Mouse (Mus musculus) right cerebral cortex, postnatal 14 days (tissue): ENCODE data around the gene Esx1.
A peak's percentile ranks its signal among the peaks of the same experiment; 100 is the strongest.

Source experiments
- DNase-seq: peaks from one replicate; pipeline ENCODE4 v3.0.0; 2022

Gene Esx1

DNA sequence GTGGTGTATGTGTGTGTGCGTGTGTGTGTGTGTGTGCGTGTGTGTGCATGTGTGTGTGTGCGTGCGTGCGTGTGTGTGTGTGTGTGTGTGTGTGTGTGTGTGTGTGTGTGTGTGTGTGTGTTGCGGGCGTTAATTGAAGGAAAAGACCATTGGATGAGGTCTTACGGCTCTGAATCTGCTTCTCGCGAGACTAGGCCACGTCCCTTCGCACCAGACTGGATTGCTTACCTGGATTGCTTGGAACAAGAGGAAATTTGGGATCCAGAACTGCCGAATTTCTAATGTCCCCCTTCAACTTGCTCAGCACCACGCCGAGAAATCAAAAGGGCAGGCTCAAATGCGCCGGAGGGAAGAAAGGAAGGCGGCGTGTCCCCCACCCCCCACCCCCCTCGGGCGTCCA, at the start of gene Esx1:
Gene Esx1, minus strand, starts transcription at position 366 of the 400 bp plus-strand sequence.
- DNase-seq, result no peak

DNA sequence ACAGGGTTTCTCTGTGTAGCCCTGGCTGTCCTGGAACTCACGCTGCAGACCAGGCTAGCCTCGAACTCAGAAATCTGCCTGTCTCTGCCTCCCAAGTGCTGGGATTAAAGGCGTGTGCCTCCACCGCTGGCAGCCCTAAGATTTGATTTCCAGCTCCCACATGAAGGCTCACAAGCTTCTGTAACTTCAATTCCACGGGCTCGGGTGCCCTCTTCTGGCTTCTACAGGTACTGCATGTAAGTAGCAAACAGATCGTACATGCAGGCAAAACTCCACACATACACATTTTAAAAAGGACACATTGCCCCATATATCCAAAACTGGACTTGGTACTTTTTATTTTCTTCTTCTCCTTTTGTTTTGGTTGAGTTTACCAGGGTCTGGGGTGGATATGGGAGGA, 48.1 kb upstream of the Esx1 start:
- no peak for DNase-seq

DNA sequence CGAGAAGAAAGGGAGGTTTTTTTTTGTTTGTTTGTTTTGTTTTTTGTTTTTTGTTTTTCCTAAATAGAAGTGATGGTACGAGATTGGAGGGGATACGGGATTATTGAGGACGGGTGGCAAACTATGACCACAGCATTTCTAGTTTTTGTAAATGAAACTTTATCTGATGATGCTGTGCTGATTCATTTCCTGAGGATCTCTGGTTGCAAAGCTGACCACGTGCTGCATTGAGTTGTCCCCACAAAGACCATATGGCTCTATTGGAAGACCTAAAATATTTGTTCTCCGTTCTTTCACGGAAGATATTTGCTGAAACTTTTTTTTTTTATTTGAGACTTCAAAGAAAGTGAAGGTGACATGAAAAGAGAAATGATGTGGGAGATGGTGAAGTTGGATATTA, 45.8 kb upstream of the Esx1 start:
- DNase-seq, result no peak

DNA sequence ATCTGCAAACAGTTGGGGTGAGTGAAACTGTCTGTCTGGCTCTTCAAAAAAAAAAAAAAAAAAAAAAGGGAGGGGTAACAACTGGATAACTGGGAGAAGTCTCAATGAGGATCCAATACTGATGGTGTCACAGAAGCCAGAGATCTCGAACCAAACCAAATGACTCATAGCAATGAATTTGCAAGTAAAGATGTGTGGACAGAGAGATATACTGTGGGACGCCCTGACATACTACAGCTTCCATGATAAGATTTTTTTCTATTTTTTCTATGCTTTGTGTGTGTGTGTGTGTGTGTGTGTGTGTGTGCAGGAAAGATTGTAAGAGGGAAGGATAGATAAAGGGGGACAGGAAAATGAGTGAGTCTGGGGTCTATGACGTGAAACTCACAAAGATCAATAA, 43.7 kb upstream of the Esx1 start:
- DNase-seq, result no peak

DNA sequence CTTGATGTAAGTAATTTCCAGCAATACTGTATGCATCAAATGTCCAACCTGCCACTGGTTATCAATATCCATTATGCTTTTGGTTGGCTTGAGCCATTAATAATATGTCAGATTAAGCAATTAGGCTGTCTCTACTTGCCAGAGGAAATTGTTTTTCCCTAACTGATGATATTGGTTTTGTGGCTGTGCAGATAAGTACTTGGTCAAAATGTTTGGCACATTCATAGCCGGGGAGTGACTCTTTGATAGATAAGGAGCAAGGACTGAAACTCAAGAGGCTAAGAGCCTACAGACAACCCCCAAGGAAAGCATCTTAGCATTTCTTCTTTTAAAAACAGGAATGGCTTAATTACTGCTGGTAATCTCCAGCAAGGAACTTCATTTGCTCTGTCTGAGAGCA, 40.8 kb upstream of the Esx1 start:
- no peak for DNase-seq

DNA sequence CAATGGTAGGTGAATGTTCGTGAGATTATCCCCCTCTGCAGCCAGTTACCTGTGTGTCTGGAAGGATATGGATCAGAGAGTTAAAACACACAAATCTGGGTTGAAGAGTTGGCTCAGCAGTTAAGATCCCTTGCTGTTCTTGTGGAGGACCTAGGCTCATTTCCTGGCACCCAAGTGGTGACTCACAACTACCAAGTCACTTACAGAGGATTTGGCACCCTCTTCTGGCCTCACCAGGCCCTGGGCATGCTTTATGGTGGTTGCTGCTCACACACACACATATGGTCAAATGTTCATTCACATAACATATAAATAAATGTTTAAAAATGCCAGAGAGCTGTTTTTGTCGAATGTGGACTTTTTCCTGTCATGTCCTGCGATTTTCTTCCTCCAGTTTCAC, 39.1 kb upstream of the Esx1 start:
- DNase-seq, result no peak

DNA sequence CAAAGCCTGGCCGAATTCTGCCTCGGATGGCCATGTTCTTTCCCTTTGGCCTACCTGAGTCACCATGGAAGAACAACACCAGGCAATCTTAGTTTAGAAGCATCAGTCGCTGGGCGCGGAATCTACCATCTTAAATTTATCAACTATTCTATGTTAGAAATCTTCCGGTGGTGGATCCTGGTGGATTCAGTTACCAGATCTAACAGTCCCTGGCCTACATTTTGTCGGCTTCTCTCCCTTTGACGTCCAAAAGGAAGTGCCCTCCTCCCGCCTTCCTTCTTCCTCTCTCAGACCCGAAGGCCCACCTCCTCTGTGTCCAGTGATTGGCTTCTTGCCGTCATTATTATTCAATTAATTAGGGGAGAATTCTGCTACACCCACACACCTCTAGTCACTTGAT, 27.2 kb upstream of the Esx1 start:
- DNase-seq, result no peak

DNA sequence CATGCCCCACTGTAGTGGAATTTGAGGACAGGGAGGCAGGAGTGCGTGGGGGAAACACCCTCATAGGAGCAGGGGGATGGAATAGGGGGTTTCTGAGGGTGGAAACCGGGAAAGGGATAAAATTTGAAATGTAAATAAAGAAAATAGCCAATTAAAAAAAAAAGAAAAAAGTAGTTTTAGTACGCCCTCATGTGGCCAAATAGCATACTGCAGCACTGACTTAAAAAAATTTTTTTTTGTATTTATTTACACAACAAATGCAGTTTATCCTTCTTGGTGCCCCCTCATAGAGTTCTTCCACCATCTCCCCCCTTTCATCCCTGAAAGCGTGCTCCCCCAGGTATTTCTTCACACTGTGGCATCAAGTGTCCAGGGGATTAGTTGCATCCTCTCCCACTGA, 22.8 kb upstream of the Esx1 start:
- DNase-seq, result no peak

DNA sequence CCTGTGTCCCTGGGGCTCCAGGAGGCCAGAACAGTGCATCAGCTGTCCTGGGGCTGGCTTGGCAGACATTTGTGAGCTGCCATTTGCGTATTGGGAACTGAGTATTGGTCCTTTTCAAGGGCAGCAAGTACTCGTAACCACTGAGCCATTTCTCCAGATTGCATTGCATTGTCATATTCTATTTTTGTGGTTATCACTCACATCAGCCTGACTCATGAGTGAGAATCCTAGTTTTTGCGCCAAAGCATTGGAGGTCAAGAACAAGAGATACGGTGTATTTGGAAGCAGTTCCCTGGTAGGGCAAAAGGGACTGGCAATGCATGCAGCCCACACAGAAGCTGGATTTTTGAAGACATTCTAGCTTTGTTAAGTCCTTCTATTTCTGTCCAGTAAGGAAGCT, 21.8 kb upstream of the Esx1 start:
- DNase-seq, result no peak

DNA sequence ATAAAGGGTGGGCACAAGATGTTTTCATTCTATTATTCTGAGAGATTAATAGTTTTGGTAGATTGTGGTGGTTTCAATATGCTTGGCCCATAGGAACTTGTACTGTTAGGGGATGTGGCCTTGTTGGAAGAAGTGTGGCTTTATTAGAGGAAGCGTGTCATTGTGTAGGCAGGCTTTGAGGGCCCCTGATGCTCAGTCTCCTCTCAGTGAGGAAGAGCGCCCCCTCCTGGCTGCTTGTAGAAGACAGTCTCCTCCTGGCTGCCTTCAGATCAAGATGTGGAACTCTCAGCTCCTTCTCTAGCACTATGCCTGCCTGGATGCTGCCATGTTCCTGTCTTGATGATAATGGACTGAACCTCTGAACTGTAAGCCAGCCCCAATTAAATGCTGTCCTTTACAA, 20.7 kb upstream of the Esx1 start:
- DNase-seq, result no peak

DNA sequence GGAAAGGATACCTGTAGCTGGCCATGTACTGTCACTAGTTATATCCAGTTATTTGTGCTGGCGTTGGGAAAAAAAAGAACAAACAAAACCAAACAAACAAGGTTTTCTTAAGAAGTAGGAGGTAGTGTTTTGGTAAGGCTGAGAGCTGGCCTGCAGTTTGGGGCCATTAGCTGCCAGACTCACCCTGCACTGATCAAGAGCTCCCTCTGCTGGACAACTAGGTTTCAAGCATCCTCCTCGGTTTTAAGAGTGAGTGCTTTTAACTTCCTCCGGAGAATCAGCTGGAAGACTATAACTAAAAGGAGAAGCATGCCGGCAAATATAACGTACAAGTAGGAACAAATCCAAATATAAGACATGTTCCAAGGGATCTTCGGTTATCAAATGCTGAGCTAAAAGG, 19.8 kb upstream of the Esx1 start:
- DNase-seq, result peak; percentile 31

DNA sequence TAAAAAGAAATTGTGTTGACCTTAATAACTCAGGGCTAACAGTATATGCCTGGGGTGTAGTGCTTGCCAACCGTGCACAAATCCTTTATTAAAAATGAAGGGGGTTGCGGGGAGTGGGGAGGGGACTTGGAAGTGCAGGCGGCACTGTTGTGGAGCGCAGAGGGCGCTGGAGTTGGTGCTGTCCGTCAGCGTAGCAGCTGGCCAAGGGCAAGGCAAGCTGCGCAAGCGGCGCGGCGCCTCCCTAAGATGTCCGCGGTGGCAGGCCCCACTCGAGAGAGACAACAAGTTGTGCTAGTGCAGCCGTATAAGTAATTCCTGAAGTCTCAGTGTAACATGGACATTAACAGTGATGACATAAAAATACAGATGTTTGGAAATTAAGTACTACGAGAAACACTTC, 5.7 kb upstream of the Esx1 start:
- no peak for DNase-seq

DNA sequence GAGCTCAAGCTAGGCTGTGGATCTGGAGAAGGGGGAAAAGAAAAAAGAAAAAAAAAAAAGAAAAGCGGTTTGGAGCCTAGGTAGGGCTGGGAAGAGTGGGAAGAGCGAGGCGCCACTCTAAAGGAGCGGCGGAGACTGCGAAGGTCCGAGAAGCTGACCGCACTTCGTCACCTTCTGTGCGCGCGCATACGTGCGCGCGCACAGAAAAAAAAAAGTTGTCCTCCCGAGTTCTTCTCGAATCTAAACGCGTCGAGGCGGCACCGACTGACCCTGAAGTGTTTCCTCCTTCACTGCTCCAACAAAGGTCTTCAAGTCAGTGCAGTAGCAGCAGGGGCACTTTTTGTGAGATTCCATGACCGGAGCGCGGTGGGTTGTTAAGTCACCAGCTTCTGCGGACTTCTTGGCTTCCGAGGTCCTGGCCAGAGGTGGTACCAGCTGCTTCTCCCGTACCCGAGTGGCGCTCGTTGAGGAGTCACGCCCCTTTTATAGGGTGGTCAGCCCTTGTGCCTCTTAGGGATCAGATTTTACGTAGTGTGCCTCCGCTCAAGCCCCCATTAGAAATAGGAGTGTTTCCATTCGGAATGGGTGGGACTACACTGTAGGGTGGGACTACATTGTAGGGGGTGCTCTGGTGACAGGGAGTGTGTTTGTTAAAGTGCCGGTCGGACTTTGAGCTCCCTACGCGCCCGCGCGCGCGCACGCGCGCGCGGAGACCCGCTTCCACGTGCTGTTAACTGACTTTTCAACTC, 2.0 kb downstream of the Esx1 start:
- no peak for DNase-seq

DNA sequence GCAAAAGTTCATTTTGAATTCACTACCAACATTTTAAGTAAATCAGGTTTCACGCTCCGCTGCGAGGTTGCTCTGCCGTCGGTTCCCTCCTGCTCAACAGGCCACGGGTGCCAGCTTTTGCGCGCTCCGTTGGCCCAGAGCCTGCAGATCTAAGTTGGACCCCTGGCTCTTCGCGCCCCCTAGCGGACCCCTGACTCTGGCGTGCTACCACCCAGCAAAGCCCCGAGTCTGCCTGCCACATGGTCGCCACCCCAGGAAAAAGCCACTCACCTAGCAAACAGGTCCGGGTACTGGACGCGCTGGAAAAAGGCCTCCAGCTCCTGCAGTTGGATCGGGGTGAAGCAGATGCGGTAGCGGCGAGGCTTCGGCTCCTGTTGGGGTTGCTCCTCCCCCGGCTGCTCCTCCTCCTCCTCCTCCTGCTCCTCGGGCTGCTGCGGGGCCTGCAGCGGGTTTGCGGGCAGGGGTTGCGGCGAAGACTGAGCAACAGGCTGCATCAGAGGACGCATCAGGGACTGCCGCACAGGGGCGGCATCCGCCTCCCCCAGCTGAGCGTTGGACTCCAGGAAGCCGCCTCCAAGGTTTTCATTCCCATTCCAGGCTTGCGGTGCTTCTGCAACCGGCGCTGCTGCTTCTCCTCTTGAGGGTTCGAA, 3.7 kb downstream of the Esx1 start:
- DNase-seq, result peak; percentile 47

DNA sequence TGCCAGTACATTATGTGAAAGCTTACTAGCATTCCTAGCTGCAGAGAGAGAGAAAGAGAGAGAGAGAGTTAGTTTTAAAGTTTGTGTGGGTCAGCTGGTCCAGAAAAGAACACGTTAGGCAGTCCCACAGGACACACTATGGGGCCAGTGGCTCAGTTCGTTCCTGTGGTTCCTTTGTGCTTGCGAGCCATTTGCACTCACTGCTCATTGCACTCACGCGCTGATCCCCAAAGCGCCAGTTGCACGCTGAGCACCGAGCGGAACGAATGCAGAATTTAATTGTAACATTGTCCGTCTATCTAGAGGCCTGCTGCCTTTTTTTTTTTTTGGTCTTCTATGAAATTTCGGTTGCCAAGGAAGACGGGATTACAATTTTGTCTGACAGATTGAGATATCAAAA, 15.4 kb downstream of the Esx1 start:
- no peak for DNase-seq

DNA sequence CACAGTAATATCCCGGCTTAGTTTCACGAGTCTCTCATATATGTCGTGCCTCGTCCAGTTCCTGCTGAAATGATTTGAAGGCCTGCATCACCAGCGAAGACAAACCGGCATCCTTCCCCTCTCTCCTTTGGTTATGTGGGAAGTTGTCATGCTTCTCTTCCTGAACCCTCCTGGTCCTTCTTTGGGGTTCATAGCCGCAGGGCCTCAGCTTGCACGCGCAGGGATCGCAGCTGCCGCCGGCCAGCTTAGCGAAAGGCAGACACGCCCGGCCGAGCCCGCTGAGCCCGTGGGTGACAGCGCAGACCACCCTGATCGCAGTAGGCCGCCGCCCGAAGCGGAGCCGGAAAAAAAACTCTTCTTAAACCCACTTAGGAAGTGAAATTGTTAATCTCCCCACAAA, 17.4 kb downstream of the Esx1 start:
- DNase-seq, result no peak
